Mouse (Mus musculus) hindbrain, embryonic 16.5 days (tissue): ENCODE data around the gene Gm7247. TPM values are rescaled to one million over a fixed set of nuclear protein-coding genes. Genes with fewer than 3 reads are reported as not detected.
"Not testable (repeated sequence)": the region's sequence is repeated elsewhere in the genome, so short reads cannot be mapped to it uniquely, and the experiment has no call there.

Experiments
- ATAC-seq: fragments of 200-750 bp; cut with Nextera tagmentation; 2 replicates; pipeline ENCODE4 v1.8.0; 2017; ENCODE audit warnings: moderate TSS enrichment, moderate library complexity
- H3K27ac ChIP-seq: fragments of 300-500 bp; sonication (generic); 2 replicates; pipeline ENCODE4 v1.5.1; 2014; ENCODE audit warnings: low read depth, mild to moderate bottlenecking, control low read depth, low read length, moderate library complexity
- H3K27me3 ChIP-seq: fragments of 300-500 bp; sonication (generic); replicated peaks from 2 replicates; pipeline ENCODE4 v1.6.1; 2014; ENCODE audit warnings: low read length; ENCODE audit not compliant: control insufficient read depth, insufficient read depth
- H3K36me3 ChIP-seq: fragments of 300-500 bp; sonication (generic); 2 replicates; pipeline ENCODE4 v1.6.1; 2014; ENCODE audit warnings: mild to moderate bottlenecking, low read length, moderate library complexity, mixed read lengths; ENCODE audit not compliant: control insufficient read depth, insufficient read depth
- H3K4me1 ChIP-seq: fragments of 300-500 bp; sonication (generic); 2 replicates; pipeline ENCODE4 v1.6.1; 2014; ENCODE audit warnings: low read depth, low read length; ENCODE audit not compliant: control insufficient read depth, insufficient read depth
- H3K4me2 ChIP-seq: fragments of 300-500 bp; sonication (generic); 2 replicates; pipeline ENCODE4 v1.6.1; 2014; ENCODE audit warnings: mild to moderate bottlenecking, low read length, control low read depth, moderate library complexity
- H3K4me3 ChIP-seq: fragments of 300-500 bp; sonication (generic); 2 replicates; pipeline ENCODE4 v1.5.1; 2014; ENCODE audit warnings: mild to moderate bottlenecking, low read length, control low read depth, moderate library complexity
- H3K9ac ChIP-seq: fragments of 300-500 bp; sonication (generic); 2 replicates; pipeline ENCODE4 v1.6.1; 2014; ENCODE audit warnings: low read depth, mild to moderate bottlenecking, control low read depth, low read length, moderate library complexity
- H3K9me3 ChIP-seq: fragments of 300-500 bp; sonication (generic); 2 replicates; pipeline ENCODE4 v1.6.1; 2014; ENCODE audit warnings: mild to moderate bottlenecking, low read length, moderate library complexity; ENCODE audit not compliant: control insufficient read depth
- WGBS: fragments of 180-500 bp; shearing (Covaris S2); extraction: QIAGEN DNeasy Blood & Tissue Kit; methylation state at CpG from one replicate; pipeline ENCODE4 v1.1.7; 2014; 5-methylcytosine and 5-hydroxymethylcytosine counted together
- polyA plus RNA-seq: library from polyadenylated mRNA; unstranded; fragments of >200 nt; fragmentation: Nextera tagmentation; extraction: Ambion mirVana; gene quantifications from 2 replicates; pipeline ENCODE4 v1.2.1, GENCODE M21; 2015

The Gm7247 gene
- polyA plus RNA-seq, 1 experiment from 2014 or later = not detected

DNA sequence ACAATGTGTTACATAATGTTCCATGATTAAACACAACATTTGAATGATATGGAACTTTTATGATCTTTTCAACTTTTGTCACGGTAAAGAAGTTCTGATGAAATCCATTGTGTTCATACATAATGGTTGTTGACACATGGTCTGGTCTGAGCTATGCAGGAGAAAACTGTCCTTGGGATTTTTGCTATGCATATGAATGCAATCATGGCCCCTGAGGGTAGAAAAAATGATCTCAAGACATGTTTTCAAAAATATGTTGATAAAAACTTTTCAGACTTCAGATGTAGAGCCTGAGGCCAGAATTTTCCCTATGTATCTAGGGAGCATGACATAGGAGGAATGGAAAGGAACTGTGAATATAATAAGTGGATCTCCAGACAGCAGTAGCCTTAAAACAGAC lies 49.0 kb downstream of the Gm7247 start, which contains the start of gene Vmn2r88:
Vmn2r88 (plus strand) TSS at position 301 of the 400 bp plus-strand sequence.
- Histone ChIP-seq H3K4me2 (no peak within 1 kb of the TSS), H3K9me3 (no peaks in the 10 kb centered on the region)

DNA sequence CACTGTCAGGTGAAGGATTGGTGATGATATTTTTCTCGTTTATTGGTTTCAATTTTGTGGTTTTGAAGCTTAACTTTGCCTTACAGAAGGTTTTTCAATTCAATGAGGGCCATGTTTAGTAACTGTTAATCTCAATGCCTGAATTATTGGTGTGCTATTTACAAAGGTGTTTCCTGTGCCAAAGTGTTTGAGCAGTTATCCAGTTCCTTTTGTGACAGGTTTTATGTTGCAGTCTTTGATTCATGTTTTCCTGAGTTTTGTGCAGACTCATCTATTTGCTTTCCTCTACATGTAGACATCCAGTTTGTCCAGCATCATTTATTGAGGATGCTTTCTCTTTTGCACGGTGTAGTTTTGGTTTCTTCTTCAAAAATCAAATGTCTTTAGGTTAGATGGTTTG lies 62.3 kb downstream of the Gm7247 start:
- H3K27me3 ChIP-seq = no peaks in the 10 kb centered on the region
- no peak overlapping the region for H3K4me2 ChIP-seq
- 0 out of 2 replicates have a peak, but pooled peaks cover 2% of the 10 kb centered on the region for H3K9me3 ChIP-seq
- 73% methylated on average over 2 of the region's 2 CpGs for WGBS
- no peaks in the 10 kb centered on the region for H3K36me3 ChIP-seq
- H3K4me3 ChIP-seq = no peak overlapping the region
- no peaks in the 10 kb centered on the region for H3K4me1 ChIP-seq
- no peak for ATAC-seq
- no peak overlapping the region for H3K9ac ChIP-seq
- no peak overlapping the region for H3K27ac ChIP-seq

More for the DNA sequence above, 49.0 kb downstream of the Gm7247 start, which contains the start of gene Vmn2r88:
- Histone ChIP-seq H3K9ac (no peak within 1 kb of the TSS), H3K27ac (no peak within 1 kb of the TSS), H3K4me3 (no peak within 1 kb of the TSS), H3K4me1 (no peaks in the 10 kb centered on the region), H3K36me3 (no peaks in the 10 kb centered on the region), H3K27me3 (no peaks in the 10 kb centered on the region)
- WGBS = 88% methylated on average over 1 of the region's 1 CpGs
- no peak for ATAC-seq

DNA sequence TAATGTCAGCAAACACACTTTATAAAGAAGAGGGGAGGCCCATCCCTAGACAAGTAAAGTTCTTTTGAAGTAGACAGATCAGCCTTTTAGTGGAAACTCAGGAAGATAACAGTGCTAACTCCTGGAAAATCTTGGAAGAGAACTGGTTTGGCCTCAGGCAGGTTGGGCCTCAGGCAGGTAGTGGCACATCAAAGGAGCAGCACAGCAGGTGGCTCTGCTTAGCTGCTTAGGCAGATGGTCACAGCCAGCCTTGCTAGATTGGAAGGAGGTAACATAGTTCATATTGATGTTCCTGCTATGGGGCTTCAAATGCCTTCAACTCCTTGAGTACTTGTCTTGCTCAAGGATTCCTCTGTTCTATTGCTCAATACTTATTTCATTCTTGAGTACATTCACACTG lies 68.6 kb downstream of the Gm7247 start:
- not testable (repeated sequence) for H3K4me3 ChIP-seq, H3K4me1 ChIP-seq, H3K36me3 ChIP-seq, H3K4me2 ChIP-seq, H3K27me3 ChIP-seq, H3K9ac ChIP-seq, H3K27ac ChIP-seq, ATAC-seq
- peaks cover 10% of the 10 kb centered on the region; the same call in 1 of the 2 replicates for H3K9me3 ChIP-seq

GRCm38 (mm10) chr14:51434546-51434945 lies 73.0 kb downstream of the Gm7247 start:
- Histone ChIP-seq H3K4me1 (no peaks in the 10 kb centered on the region), H3K36me3 (no peaks in the 10 kb centered on the region), H3K27me3 (no peaks in the 10 kb centered on the region), H3K4me2 (no peak overlapping the region), H3K9ac (no peak overlapping the region), H3K4me3 (no peak overlapping the region), H3K9me3 (peaks cover 14% of the 10 kb centered on the region), H3K27ac (no peak overlapping the region)
- 90% methylated on average over 16 of the region's 16 CpGs for WGBS
- ATAC-seq = no peak

- Histone ChIP-seq H3K27ac (no peak overlapping the region), H3K9me3 (peaks cover 14% of the 10 kb centered on the region), H3K4me3 (no peak overlapping the region), H3K4me1 (no peaks in the 10 kb centered on the region), H3K36me3 (no peaks in the 10 kb centered on the region), H3K27me3 (no peaks in the 10 kb centered on the region), H3K4me2 (no peak overlapping the region), H3K9ac (no peak overlapping the region)
- WGBS = 98% methylated on average over 25 of the region's 26 CpGs
- ATAC-seq = no peak
Measured at GRCm38 (mm10) chr14:51435020-51435419, 73.5 kb downstream of the Gm7247 start.

DNA sequence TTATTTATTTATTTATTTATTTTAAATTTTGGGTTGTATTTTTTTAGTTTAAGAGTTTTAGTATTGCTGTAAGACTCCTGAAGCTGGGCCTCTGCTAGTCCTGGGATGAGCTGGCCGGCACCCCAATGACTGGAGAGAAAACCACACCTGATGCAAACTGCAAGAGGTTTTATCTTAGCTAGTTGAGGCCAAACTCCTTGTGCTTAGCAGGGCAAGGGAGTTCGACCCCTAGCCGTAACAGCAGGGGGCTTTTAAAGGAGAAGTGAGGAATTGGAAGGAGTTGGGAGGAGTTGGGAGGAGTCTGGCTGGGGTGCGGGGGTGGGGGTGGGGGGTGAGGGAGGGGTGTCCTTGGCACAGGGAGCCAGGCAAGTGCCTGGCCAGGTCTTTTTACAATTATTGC lies 77.4 kb downstream of the Gm7247 start:
- no peak for ATAC-seq
- Histone ChIP-seq H3K36me3 (no peaks in the 10 kb centered on the region), H3K9ac (no peak overlapping the region), H3K27me3 (no peaks in the 10 kb centered on the region), H3K4me1 (no peaks in the 10 kb centered on the region), H3K9me3 (peaks cover 14% of the 10 kb centered on the region), H3K27ac (no peak overlapping the region), H3K4me3 (no peak overlapping the region), H3K4me2 (no peak overlapping the region)
- 78% methylated on average over 4 of the region's 4 CpGs for WGBS

DNA sequence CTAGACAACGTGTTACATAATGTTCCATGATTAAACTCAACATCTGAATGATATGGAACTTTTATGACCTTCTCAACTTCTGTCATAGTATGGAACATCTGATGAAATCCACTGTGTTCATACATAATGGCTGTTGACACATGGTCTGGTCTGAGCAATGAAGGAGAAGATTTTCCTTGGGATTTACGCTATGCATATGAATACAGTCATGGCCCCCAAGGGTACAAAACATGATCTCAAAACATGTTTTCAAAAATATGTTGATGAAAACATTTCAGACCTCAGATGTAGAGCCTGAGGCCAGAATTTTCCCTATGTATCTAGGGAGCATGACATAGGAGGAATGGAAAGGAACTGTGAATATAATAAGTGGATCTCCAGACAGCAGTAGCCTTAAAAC lies 90.0 kb downstream of the Gm7247 start, which contains the start of gene Vmn2r89:
Vmn2r89 (plus strand) TSS at position 301 of the 400 bp plus-strand sequence.
- H3K4me2 ChIP-seq, H3K27me3 ChIP-seq, H3K4me3 ChIP-seq, H3K9ac ChIP-seq, H3K27ac ChIP-seq, H3K36me3 ChIP-seq, H3K9me3 ChIP-seq, H3K4me1 ChIP-seq, ATAC-seq: not testable (repeated sequence)
- 76% methylated on average over 2 of the region's 2 CpGs for WGBS

DNA sequence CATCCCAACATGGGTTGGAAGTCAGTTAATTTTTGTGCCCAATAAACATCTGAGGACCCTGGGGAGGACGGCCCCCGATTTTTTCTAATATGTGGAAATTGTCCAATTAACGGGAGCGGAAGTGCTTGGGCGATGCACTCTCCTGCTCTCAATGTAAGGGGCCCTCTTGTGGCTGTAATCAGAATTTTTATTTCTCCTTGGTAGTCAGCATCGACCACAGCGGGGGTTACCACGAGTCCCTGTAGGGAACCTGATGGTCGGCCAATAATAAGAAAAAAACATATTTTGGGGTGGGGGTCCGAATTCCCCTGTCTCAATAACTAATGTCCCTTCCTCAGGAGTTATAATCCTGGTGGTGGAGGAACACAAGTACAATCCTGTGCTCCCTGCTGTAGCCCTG lies 118.7 kb downstream of the Gm7247 start:
- ATAC-seq, H3K27me3 ChIP-seq: not testable (repeated sequence)
- WGBS = 89% methylated on average over 10 of the region's 10 CpGs

GRCm38 (mm10) chr14:51481332-51482015 lies 119.9 kb downstream of the Gm7247 start:
- WGBS = 89% methylated on average over 12 of the region's 12 CpGs

More for the DNA sequence above, 118.7 kb downstream of the Gm7247 start:
- H3K9me3 ChIP-seq, H3K4me3 ChIP-seq, H3K27ac ChIP-seq, H3K4me1 ChIP-seq, H3K36me3 ChIP-seq, H3K9ac ChIP-seq, H3K4me2 ChIP-seq: not testable (repeated sequence)

More at GRCm38 (mm10) chr14:51481332-51482015, 119.9 kb downstream of the Gm7247 start:
- not testable (repeated sequence) for H3K4me2 ChIP-seq, H3K27me3 ChIP-seq, H3K27ac ChIP-seq, H3K9ac ChIP-seq, H3K9me3 ChIP-seq, H3K36me3 ChIP-seq, ATAC-seq, H3K4me3 ChIP-seq, H3K4me1 ChIP-seq
